Mouse (Mus musculus): Measurements from ENCODE around the gene Rxrb. TPM values are rescaled to one million over a fixed set of nuclear protein-coding genes. Genes with fewer than 3 reads are reported as not detected.
A peak's percentile ranks its signal among the peaks of the same experiment; 100 is the strongest.
"Not testable (repeated sequence)": the region's sequence is repeated elsewhere in the genome, so short reads cannot be mapped to it uniquely, and the experiment has no call there.

Gene Rxrb
- polyA plus RNA-seq (2014; fragmentation: Nextera tagmentation; extraction: Ambion mirVana), result 32.8 and 40.3 TPM in 2 replicates

GRCm38 (mm10) chr17:34031465-34032173 is at the start of gene Rxrb, which contains the start of gene Slc39a7:
Gene Rxrb (plus strand): TSS chr17:34031812.
Gene Slc39a7 (minus strand): TSS chr17:34031682.
- peak within 1 kb of the TSS; percentile 100 for H3K4me2 ChIP-seq (ENCODE audit: low read depth, low read length, severe bottlenecking)
- H3K36me3 ChIP-seq (ENCODE audit: control insufficient read depth, insufficient read depth, low read length), result peaks cover 20% of the 10 kb centered on the region
- DNase-seq (ENCODE audit: low spot score), result peak; percentile 100
- under 1% methylated on average over 73 of the region's 88 CpGs for WGBS
- ATAC-seq (replicated peaks; ENCODE audit: low FRiP score), result peak; percentile 76
- H3K9ac ChIP-seq (ENCODE audit: low read length), result peak within 1 kb of the TSS; percentile 94
- peaks cover 32% of the 10 kb centered on the region for H3K4me1 ChIP-seq (replicated peaks; ENCODE audit: control insufficient read depth, insufficient read depth, low read length)
- H3K9me3 ChIP-seq (ENCODE audit: control insufficient read depth, low read length), result no peaks in the 10 kb centered on the region
- H3K27ac ChIP-seq (ENCODE audit: low read depth, low read length), result peak within 1 kb of the TSS; percentile 85
- H3K4me3 ChIP-seq (ENCODE audit: low read depth, low read length), result peak within 1 kb of the TSS; percentile 72
- no peaks in the 10 kb centered on the region for H3K27me3 ChIP-seq (ENCODE audit: control insufficient read depth, insufficient read depth, low read length)

- WGBS, result 10% methylated on average over 8 of the region's 8 CpGs
Observed at GRCm38 (mm10) chr17:33982136-33982535, 49.5 kb upstream of the Rxrb start.

GRCm38 (mm10) chr17:33991788-33992664 is 39.6 kb upstream of the Rxrb start:
- Histone ChIP-seq H3K36me3 (ENCODE audit: control insufficient read depth, insufficient read depth, low read length) (no peaks in the 10 kb centered on the region), H3K4me1 (replicated peaks; ENCODE audit: control insufficient read depth, insufficient read depth, low read length) (no peaks in the 10 kb centered on the region), H3K27ac (ENCODE audit: low read depth, low read length) (no peak overlapping the region), H3K27me3 (ENCODE audit: control insufficient read depth, insufficient read depth, low read length) (no peaks in the 10 kb centered on the region), H3K4me2 (ENCODE audit: low read depth, low read length, severe bottlenecking) (no peak overlapping the region), H3K9ac (ENCODE audit: low read length) (no peak overlapping the region), H3K4me3 (ENCODE audit: low read depth, low read length) (no peak overlapping the region), H3K9me3 (ENCODE audit: control insufficient read depth, low read length) (no peaks in the 10 kb centered on the region)
- 34% methylated on average over 10 of the region's 10 CpGs for WGBS
- DNase-seq (ENCODE audit: low spot score) (peak; percentile 75), ATAC-seq (replicated peaks; ENCODE audit: low FRiP score) (no peak)

More at GRCm38 (mm10) chr17:33982136-33982535, 49.5 kb upstream of the Rxrb start:
- H3K27ac ChIP-seq (ENCODE audit: low read depth, low read length); ATAC-seq (replicated peaks; ENCODE audit: low FRiP score); H3K36me3 ChIP-seq (ENCODE audit: control insufficient read depth, insufficient read depth, low read length); H3K9ac ChIP-seq (ENCODE audit: low read length); H3K4me1 ChIP-seq (replicated peaks; ENCODE audit: control insufficient read depth, insufficient read depth, low read length); H3K9me3 ChIP-seq (ENCODE audit: control insufficient read depth, low read length): not testable (repeated sequence)
- peak; percentile 80 for DNase-seq (ENCODE audit: low spot score)
- Histone ChIP-seq H3K4me2 (ENCODE audit: low read depth, low read length, severe bottlenecking) (peak overlapping the region; percentile 62; the same call in 1 of the 2 replicates), H3K27me3 (ENCODE audit: control insufficient read depth, insufficient read depth, low read length) (peaks cover 28% of the 10 kb centered on the region), H3K4me3 (ENCODE audit: low read depth, low read length) (peak overlapping the region; percentile 39; the same call in 1 of the 2 replicates)

- Histone ChIP-seq H3K27me3 (ENCODE audit: control insufficient read depth, insufficient read depth, low read length) (peaks cover 5% of the 10 kb centered on the region; the same call in 1 of the 2 replicates), H3K4me3 (ENCODE audit: low read depth, low read length) (no peak overlapping the region), H3K9me3 (ENCODE audit: control insufficient read depth, low read length) (no peaks in the 10 kb centered on the region), H3K4me1 (replicated peaks; ENCODE audit: control insufficient read depth, insufficient read depth, low read length) (peaks cover under 1% of the 10 kb centered on the region; the same call in 1 of the 2 replicates), H3K27ac (ENCODE audit: low read depth, low read length) (no peak overlapping the region), H3K9ac (ENCODE audit: low read length) (no peak overlapping the region), H3K4me2 (ENCODE audit: low read depth, low read length, severe bottlenecking) (no peak overlapping the region), H3K36me3 (ENCODE audit: control insufficient read depth, insufficient read depth, low read length) (no peaks in the 10 kb centered on the region)
- 93% methylated on average over 8 of the region's 8 CpGs for WGBS
- DNase-seq (ENCODE audit: low spot score), result no peak
- no peak for ATAC-seq (replicated peaks; ENCODE audit: low FRiP score)
Observed at GRCm38 (mm10) chr17:33994959-33995358, 36.7 kb upstream of the Rxrb start.

GRCm38 (mm10) chr17:33995651-33996050 is 36.0 kb upstream of the Rxrb start:
- Histone ChIP-seq H3K9ac (ENCODE audit: low read length) (no peak overlapping the region), H3K36me3 (ENCODE audit: control insufficient read depth, insufficient read depth, low read length) (no peaks in the 10 kb centered on the region), H3K27ac (ENCODE audit: low read depth, low read length) (no peak overlapping the region), H3K9me3 (ENCODE audit: control insufficient read depth, low read length) (no peaks in the 10 kb centered on the region), H3K4me3 (ENCODE audit: low read depth, low read length) (no peak overlapping the region), H3K27me3 (ENCODE audit: control insufficient read depth, insufficient read depth, low read length) (peaks cover 8% of the 10 kb centered on the region; the same call in 1 of the 2 replicates), H3K4me1 (replicated peaks; ENCODE audit: control insufficient read depth, insufficient read depth, low read length) (peaks cover 2% of the 10 kb centered on the region; the same call in 1 of the 2 replicates), H3K4me2 (ENCODE audit: low read depth, low read length, severe bottlenecking) (no peak overlapping the region)
- 81% methylated on average over 3 of the region's 3 CpGs for WGBS
- ATAC-seq (replicated peaks; ENCODE audit: low FRiP score) (no peak), DNase-seq (ENCODE audit: low spot score) (no peak)

- not testable (repeated sequence) for H3K4me1 ChIP-seq (replicated peaks; ENCODE audit: control insufficient read depth, insufficient read depth, low read length); H3K4me2 ChIP-seq (ENCODE audit: low read depth, low read length, severe bottlenecking); H3K4me3 ChIP-seq (ENCODE audit: low read depth, low read length); H3K27me3 ChIP-seq (ENCODE audit: control insufficient read depth, insufficient read depth, low read length); H3K27ac ChIP-seq (ENCODE audit: low read depth, low read length); H3K9ac ChIP-seq (ENCODE audit: low read length); H3K36me3 ChIP-seq (ENCODE audit: control insufficient read depth, insufficient read depth, low read length); ATAC-seq (replicated peaks; ENCODE audit: low FRiP score); H3K9me3 ChIP-seq (ENCODE audit: control insufficient read depth, low read length)
- peak; percentile 35 for DNase-seq (ENCODE audit: low spot score)
- WGBS, result 91% methylated on average over 2 of the region's 2 CpGs
Observed at GRCm38 (mm10) chr17:33997025-33997424, 34.6 kb upstream of the Rxrb start.

GRCm38 (mm10) chr17:33998697-33999096 is 32.9 kb upstream of the Rxrb start:
- H3K36me3 ChIP-seq (ENCODE audit: control insufficient read depth, insufficient read depth, low read length); H3K27me3 ChIP-seq (ENCODE audit: control insufficient read depth, insufficient read depth, low read length); H3K4me1 ChIP-seq (replicated peaks; ENCODE audit: control insufficient read depth, insufficient read depth, low read length); H3K27ac ChIP-seq (ENCODE audit: low read depth, low read length); ATAC-seq (replicated peaks; ENCODE audit: low FRiP score); H3K9me3 ChIP-seq (ENCODE audit: control insufficient read depth, low read length); H3K4me3 ChIP-seq (ENCODE audit: low read depth, low read length); H3K9ac ChIP-seq (ENCODE audit: low read length); DNase-seq (ENCODE audit: low spot score); H3K4me2 ChIP-seq (ENCODE audit: low read depth, low read length, severe bottlenecking): not testable (repeated sequence)
- WGBS, result 62% methylated on average over 5 of the region's 5 CpGs

GRCm38 (mm10) chr17:33999341-34000149 is 32.1 kb upstream of the Rxrb start:
- peak; percentile 55 for DNase-seq (ENCODE audit: low spot score)
- 1% methylated on average over 86 of the region's 87 CpGs for WGBS

More at GRCm38 (mm10) chr17:33999341-34000149, 32.1 kb upstream of the Rxrb start:
- Histone ChIP-seq H3K9me3 (ENCODE audit: control insufficient read depth, low read length) (no peaks in the 10 kb centered on the region), H3K4me2 (ENCODE audit: low read depth, low read length, severe bottlenecking) (peak overlapping the region; percentile 94), H3K27me3 (ENCODE audit: control insufficient read depth, insufficient read depth, low read length) (peaks cover 8% of the 10 kb centered on the region; the same call in 1 of the 2 replicates), H3K4me1 (replicated peaks; ENCODE audit: control insufficient read depth, insufficient read depth, low read length) (peaks cover 2% of the 10 kb centered on the region; the same call in 1 of the 2 replicates), H3K4me3 (ENCODE audit: low read depth, low read length) (peak overlapping the region; percentile 54), H3K36me3 (ENCODE audit: control insufficient read depth, insufficient read depth, low read length) (no peaks in the 10 kb centered on the region), H3K9ac (ENCODE audit: low read length) (peak overlapping the region; percentile 64), H3K27ac (ENCODE audit: low read depth, low read length) (no peak overlapping the region)
- ATAC-seq (replicated peaks; ENCODE audit: low FRiP score), result peak; percentile 42

All from forebrain, embryonic 11.5 days (tissue).